Mouse (Mus musculus): ENCODE results near the gene Mov10. TPM values are rescaled to one million over a fixed set of nuclear protein-coding genes. Genes with fewer than 3 reads are reported as not detected.

The Mov10 gene
- polyA plus RNA-seq, 1 experiment from 2014 or later, result 7.5 TPM

Other genes starting within 250 kb of the Mov10 start
- gene Slc16a1, start 179.9 kb downstream of the Mov10 start, polyA plus RNA-seq (2015; fragmentation: Nextera tagmentation; extraction: Ambion mirVana), result 16.1 and 16.4 TPM in 2 replicates
- gene Ppm1j, start 37.5 kb downstream of the Mov10 start, polyA plus RNA-seq (2015; fragmentation: Nextera tagmentation; extraction: Ambion mirVana), result 1.9 and 2.7 TPM in 2 replicates
- gene Fam19a3, start 36.7 kb downstream of the Mov10 start, polyA plus RNA-seq (2015; fragmentation: Nextera tagmentation; extraction: Ambion mirVana), result 0.06 and 0.11 TPM in 2 replicates
- gene Rhoc, start 30.2 kb downstream of the Mov10 start, polyA plus RNA-seq (2015; fragmentation: Nextera tagmentation; extraction: Ambion mirVana), result 43.3 and 44.6 TPM in 2 replicates
- 36.8 and 40.6 TPM in 2 replicates for gene St7l, start 45.4 kb upstream of the Mov10 start, polyA plus RNA-seq (2015; fragmentation: Nextera tagmentation; extraction: Ambion mirVana)
- 170 and 176 TPM in 2 replicates for gene Capza1, start 45.9 kb upstream of the Mov10 start, polyA plus RNA-seq (2015; fragmentation: Nextera tagmentation; extraction: Ambion mirVana)
- 0.61 and 0.76 TPM in 2 replicates for gene Wnt2b, start 143.4 kb upstream of the Mov10 start, polyA plus RNA-seq (2015; fragmentation: Nextera tagmentation; extraction: Ambion mirVana)
- 54.8 and 61.1 TPM in 2 replicates for gene Cttnbp2nl, start 234.6 kb upstream of the Mov10 start, polyA plus RNA-seq (2015; fragmentation: Nextera tagmentation; extraction: Ambion mirVana)
- gene 4930564D02Rik, start 248.3 kb upstream of the Mov10 start, polyA plus RNA-seq (2015; fragmentation: Nextera tagmentation; extraction: Ambion mirVana), result not detected in 2 replicates

All from forebrain, embryonic 15.5 days (tissue).